Mouse (Mus musculus): ENCODE results near the gene Gldc. TPM values are rescaled to one million over a fixed set of nuclear protein-coding genes. Genes with fewer than 3 reads are reported as not detected.

Gene Gldc
- polyA plus RNA-seq, 1 experiment from 2014 or later: 7.2 TPM

- no peak overlapping the region for H3K9ac ChIP-seq
- no peaks in the 10 kb centered on the region for H3K36me3 ChIP-seq (replicated peaks; ENCODE audit: control insufficient read depth, insufficient read depth)
- H3K27ac ChIP-seq: no peak overlapping the region
- no peaks in the 10 kb centered on the region for H3K4me1 ChIP-seq (replicated peaks; ENCODE audit: control insufficient read depth, insufficient read depth, low read length)
- H3K9me3 ChIP-seq (ENCODE audit: control insufficient read depth, low read length): no peaks in the 10 kb centered on the region
- H3K27me3 ChIP-seq (ENCODE audit: control insufficient read depth, insufficient read depth, low read length): no peaks in the 10 kb centered on the region
- H3K4me2 ChIP-seq (replicated peaks): no peak overlapping the region
- no peak overlapping the region for H3K4me3 ChIP-seq (replicated peaks; ENCODE audit: low read length)
- ATAC-seq (ENCODE audit: low FRiP score) (no peak), DNase-seq (ENCODE audit: low spot score) (no peak)
- WGBS: 87% methylated on average over 4 of the region's 4 CpGs
Measured at GRCm38 (mm10) chr19:30147306-30147705, 27.9 kb downstream of the Gldc start.

GRCm38 (mm10) chr19:30146761-30147160, 28.5 kb downstream of the Gldc start:
- Histone ChIP-seq H3K9me3 (ENCODE audit: control insufficient read depth, low read length) (no peaks in the 10 kb centered on the region), H3K27ac (no peak overlapping the region), H3K4me2 (replicated peaks) (no peak overlapping the region), H3K27me3 (ENCODE audit: control insufficient read depth, insufficient read depth, low read length) (no peaks in the 10 kb centered on the region), H3K4me1 (replicated peaks; ENCODE audit: control insufficient read depth, insufficient read depth, low read length) (no peaks in the 10 kb centered on the region), H3K9ac (no peak overlapping the region), H3K36me3 (replicated peaks; ENCODE audit: control insufficient read depth, insufficient read depth) (no peaks in the 10 kb centered on the region), H3K4me3 (replicated peaks; ENCODE audit: low read length) (no peak overlapping the region)
- 77% methylated on average over 6 of the region's 6 CpGs for WGBS
- ATAC-seq (ENCODE audit: low FRiP score) (no peak), DNase-seq (ENCODE audit: low spot score) (no peak)

- H3K4me3 ChIP-seq (replicated peaks; ENCODE audit: low read length): no peak overlapping the region
- 99% methylated on average over 4 of the region's 4 CpGs for WGBS
- H3K9ac ChIP-seq: no peak overlapping the region
- H3K4me1 ChIP-seq (replicated peaks; ENCODE audit: control insufficient read depth, insufficient read depth, low read length): no peaks in the 10 kb centered on the region
- no peaks in the 10 kb centered on the region for H3K27me3 ChIP-seq (ENCODE audit: control insufficient read depth, insufficient read depth, low read length)
- no peaks in the 10 kb centered on the region for H3K9me3 ChIP-seq (ENCODE audit: control insufficient read depth, low read length)
- no peak for DNase-seq (ENCODE audit: low spot score)
- H3K27ac ChIP-seq: no peak overlapping the region
- no peaks in the 10 kb centered on the region for H3K36me3 ChIP-seq (replicated peaks; ENCODE audit: control insufficient read depth, insufficient read depth)
- ATAC-seq (ENCODE audit: low FRiP score): no peak
- H3K4me2 ChIP-seq (replicated peaks): no peak overlapping the region
Measured at GRCm38 (mm10) chr19:30145106-30145505, 30.1 kb downstream of the Gldc start.

DNA sequence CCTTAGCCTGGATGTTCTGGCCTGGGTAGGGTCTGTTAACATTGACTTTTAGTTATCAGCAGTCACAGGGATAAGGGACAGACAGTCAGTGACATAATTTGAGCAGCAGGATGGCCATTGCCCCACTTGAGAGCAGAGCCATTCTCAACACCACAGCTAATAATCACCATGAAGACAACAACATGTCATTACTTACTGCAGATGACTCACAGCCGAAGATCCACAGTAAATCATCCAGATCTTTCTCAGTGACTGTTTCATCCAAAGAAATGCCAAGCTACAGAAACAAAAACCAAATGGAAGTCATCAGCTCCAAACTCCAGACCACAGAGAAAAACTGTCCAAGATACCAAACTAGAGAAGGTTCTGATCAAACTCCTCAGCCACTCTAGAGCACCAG, 38.9 kb downstream of the Gldc start:
- no peak overlapping the region for H3K27ac ChIP-seq
- no peak overlapping the region for H3K4me3 ChIP-seq (replicated peaks; ENCODE audit: low read length)
- no peak for ATAC-seq (ENCODE audit: low FRiP score)
- H3K36me3 ChIP-seq (replicated peaks; ENCODE audit: control insufficient read depth, insufficient read depth): no peaks in the 10 kb centered on the region
- no peak for DNase-seq (ENCODE audit: low spot score)
- no peak overlapping the region for H3K4me2 ChIP-seq (replicated peaks)
- no peaks in the 10 kb centered on the region for H3K9me3 ChIP-seq (ENCODE audit: control insufficient read depth, low read length)
- H3K27me3 ChIP-seq (ENCODE audit: control insufficient read depth, insufficient read depth, low read length): no peaks in the 10 kb centered on the region
- H3K4me1 ChIP-seq (replicated peaks; ENCODE audit: control insufficient read depth, insufficient read depth, low read length): no peaks in the 10 kb centered on the region
- no peak overlapping the region for H3K9ac ChIP-seq
- 90% methylated on average over 1 of the region's 1 CpGs for WGBS

DNA sequence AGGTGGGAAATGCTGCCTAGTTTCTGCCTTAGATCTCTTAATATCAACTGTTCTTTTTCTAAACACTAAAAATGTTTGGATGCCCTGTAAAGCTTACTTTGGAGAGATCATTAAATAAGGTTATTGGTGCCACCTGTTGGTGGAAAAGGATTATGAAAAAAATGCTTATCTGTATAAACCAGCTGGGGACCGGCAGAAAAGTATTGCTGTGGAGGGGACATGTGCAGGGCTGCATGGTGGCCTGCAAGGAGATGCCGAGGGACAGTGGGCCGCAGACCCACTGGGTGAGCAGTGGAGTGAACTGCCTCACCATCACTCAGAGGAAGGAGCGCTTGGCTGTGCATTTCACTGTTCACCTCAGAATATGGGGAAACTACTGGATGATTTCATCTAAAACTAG, 47.1 kb downstream of the Gldc start:
- no peaks in the 10 kb centered on the region for H3K27me3 ChIP-seq (ENCODE audit: control insufficient read depth, insufficient read depth, low read length)
- 66% methylated on average over 4 of the region's 4 CpGs for WGBS
- H3K27ac ChIP-seq: no peak overlapping the region
- no peak overlapping the region for H3K4me2 ChIP-seq (replicated peaks)
- no peak overlapping the region for H3K9ac ChIP-seq
- no peaks in the 10 kb centered on the region; the same call in 1 of the 2 replicates for H3K4me1 ChIP-seq (replicated peaks; ENCODE audit: control insufficient read depth, insufficient read depth, low read length)
- H3K4me3 ChIP-seq (replicated peaks; ENCODE audit: low read length): no peak overlapping the region
- DNase-seq (ENCODE audit: low spot score): peak; percentile 80
- no peaks in the 10 kb centered on the region for H3K36me3 ChIP-seq (replicated peaks; ENCODE audit: control insufficient read depth, insufficient read depth)
- ATAC-seq (ENCODE audit: low FRiP score): peak; percentile 62; the same call in 1 of the 2 replicates
- H3K9me3 ChIP-seq (ENCODE audit: control insufficient read depth, low read length): no peaks in the 10 kb centered on the region

DNA sequence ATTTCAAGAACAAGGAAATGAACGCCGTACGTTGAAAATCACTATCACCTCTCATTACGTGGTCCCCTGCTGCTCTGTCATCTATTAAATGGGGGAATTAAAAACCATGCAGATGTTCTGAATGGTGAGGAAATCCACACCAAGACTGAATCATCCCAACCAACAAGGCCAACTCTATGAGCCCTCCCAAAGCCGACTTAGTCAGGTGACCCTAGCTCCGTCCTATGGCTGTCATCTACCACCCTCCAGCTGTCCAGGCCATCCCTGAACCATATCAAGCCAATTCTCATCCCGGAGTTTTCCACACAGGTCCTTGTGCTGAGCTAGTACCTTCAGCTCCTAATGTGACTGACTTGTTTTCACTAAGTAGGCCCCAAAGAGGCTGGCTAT, 49.6 kb downstream of the Gldc start:
- no peaks in the 10 kb centered on the region; the same call in 1 of the 2 replicates for H3K4me1 ChIP-seq (replicated peaks; ENCODE audit: control insufficient read depth, insufficient read depth, low read length)
- no peaks in the 10 kb centered on the region for H3K9me3 ChIP-seq (ENCODE audit: control insufficient read depth, low read length)
- H3K36me3 ChIP-seq (replicated peaks; ENCODE audit: control insufficient read depth, insufficient read depth): no peaks in the 10 kb centered on the region
- no peak overlapping the region for H3K9ac ChIP-seq
- 65% methylated on average over 7 of the region's 7 CpGs for WGBS
- H3K27me3 ChIP-seq (ENCODE audit: control insufficient read depth, insufficient read depth, low read length): no peaks in the 10 kb centered on the region
- DNase-seq (ENCODE audit: low spot score): no peak
- H3K27ac ChIP-seq: no peak overlapping the region
- H3K4me2 ChIP-seq (replicated peaks): no peak overlapping the region
- ATAC-seq (ENCODE audit: low FRiP score): no peak
- H3K4me3 ChIP-seq (replicated peaks; ENCODE audit: low read length): no peak overlapping the region

GRCm38 (mm10) chr19:30124999-30125669, 50.1 kb downstream of the Gldc start:
- 39% methylated on average over 7 of the region's 7 CpGs for WGBS
- H3K27me3 ChIP-seq (ENCODE audit: control insufficient read depth, insufficient read depth, low read length): no peaks in the 10 kb centered on the region
- H3K4me3 ChIP-seq (replicated peaks; ENCODE audit: low read length): no peak overlapping the region
- no peaks in the 10 kb centered on the region for H3K36me3 ChIP-seq (replicated peaks; ENCODE audit: control insufficient read depth, insufficient read depth)
- H3K4me1 ChIP-seq (replicated peaks; ENCODE audit: control insufficient read depth, insufficient read depth, low read length): no peaks in the 10 kb centered on the region; the same call in 1 of the 2 replicates
- H3K4me2 ChIP-seq (replicated peaks): no peak overlapping the region
- DNase-seq (ENCODE audit: low spot score): no peak
- ATAC-seq (ENCODE audit: low FRiP score): no peak
- no peak overlapping the region for H3K9ac ChIP-seq
- H3K9me3 ChIP-seq (ENCODE audit: control insufficient read depth, low read length): no peaks in the 10 kb centered on the region
- H3K27ac ChIP-seq: no peak overlapping the region

- no peak for ATAC-seq (ENCODE audit: low FRiP score)
- 78% methylated on average over 17 of the region's 17 CpGs for WGBS
- Histone ChIP-seq H3K9me3 (ENCODE audit: control insufficient read depth, low read length) (no peaks in the 10 kb centered on the region), H3K4me2 (replicated peaks) (0 out of 2 replicates have a peak overlapping the region, but pooled peaks have one; percentile 17), H3K36me3 (replicated peaks; ENCODE audit: control insufficient read depth, insufficient read depth) (no peaks in the 10 kb centered on the region), H3K4me1 (replicated peaks; ENCODE audit: control insufficient read depth, insufficient read depth, low read length) (peaks cover 32% of the 10 kb centered on the region), H3K27me3 (ENCODE audit: control insufficient read depth, insufficient read depth, low read length) (no peaks in the 10 kb centered on the region), H3K9ac (no peak overlapping the region), H3K4me3 (replicated peaks; ENCODE audit: low read length) (no peak overlapping the region), H3K27ac (peak overlapping the region; percentile 87)
- DNase-seq (ENCODE audit: low spot score): no peak
Measured at GRCm38 (mm10) chr19:30118344-30119312, 56.6 kb downstream of the Gldc start.

DNA sequence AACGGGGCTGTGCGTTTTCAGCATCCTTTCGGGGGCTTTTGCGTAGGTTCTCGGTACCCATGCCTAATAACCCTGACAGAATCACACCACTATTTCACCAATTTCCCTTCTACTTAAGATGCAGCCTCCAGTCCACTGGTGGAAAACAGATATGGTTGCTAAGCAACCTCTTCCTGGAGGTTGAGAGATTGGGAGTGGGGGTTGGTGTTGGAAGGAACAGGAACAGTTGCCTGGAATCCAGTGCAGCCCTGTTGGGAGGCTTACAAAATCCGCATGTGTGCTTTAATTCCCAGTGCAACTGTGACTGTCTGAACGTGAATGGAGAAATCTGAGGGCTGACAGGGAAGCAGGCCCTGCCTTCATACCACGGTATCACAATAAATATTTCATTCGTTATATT, 57.5 kb downstream of the Gldc start:
- peak overlapping the region; percentile 87 for H3K27ac ChIP-seq
- no peak overlapping the region for H3K4me3 ChIP-seq (replicated peaks; ENCODE audit: low read length)
- peaks cover 32% of the 10 kb centered on the region for H3K4me1 ChIP-seq (replicated peaks; ENCODE audit: control insufficient read depth, insufficient read depth, low read length)
- H3K9ac ChIP-seq: no peak overlapping the region
- no peaks in the 10 kb centered on the region for H3K27me3 ChIP-seq (ENCODE audit: control insufficient read depth, insufficient read depth, low read length)
- no peaks in the 10 kb centered on the region for H3K36me3 ChIP-seq (replicated peaks; ENCODE audit: control insufficient read depth, insufficient read depth)
- ATAC-seq (ENCODE audit: low FRiP score) (peak; percentile 87), DNase-seq (ENCODE audit: low spot score) (peak; percentile 77)
- 22% methylated on average over 9 of the region's 9 CpGs for WGBS
- H3K9me3 ChIP-seq (ENCODE audit: control insufficient read depth, low read length): no peaks in the 10 kb centered on the region
- peak overlapping the region; percentile 17; the same call in 1 of the 2 replicates for H3K4me2 ChIP-seq (replicated peaks)
